Mouse (Mus musculus): ENCODE measurements around the gene Ubxn6.

The Ubxn6 gene

GRCm38 (mm10) chr17:56055945-56056678 lies 18.7 kb downstream of the Ubxn6 start:
- no peak for DNase-seq (ENCODE audit: low read depth, low spot score)

- DNase-seq (ENCODE audit: low read depth, low spot score), result no peak
Observed at GRCm38 (mm10) chr17:56054938-56055337, 19.9 kb downstream of the Ubxn6 start.

- no peak for DNase-seq (ENCODE audit: low read depth, low spot score)
Observed at GRCm38 (mm10) chr17:56051369-56051768, 23.5 kb downstream of the Ubxn6 start.

GRCm38 (mm10) chr17:56040857-56041163 lies 34.0 kb downstream of the Ubxn6 start:
- DNase-seq (ENCODE audit: low read depth, low spot score), result no peak

- DNase-seq (ENCODE audit: low read depth, low spot score), result peak; percentile 94
Observed at GRCm38 (mm10) chr17:56040030-56040856, 34.6 kb downstream of the Ubxn6 start, which contains the start of gene Chaf1a. Gene Chaf1a (plus strand): TSS chr17:56040439.

- DNase-seq (ENCODE audit: low read depth, low spot score), result no peak
Observed at GRCm38 (mm10) chr17:56039345-56039744, 35.5 kb downstream of the Ubxn6 start.

GRCm38 (mm10) chr17:56038583-56039261 lies 36.1 kb downstream of the Ubxn6 start:
- no peak for DNase-seq (ENCODE audit: low read depth, low spot score)

GRCm38 (mm10) chr17:56036901-56037287 lies 37.9 kb downstream of the Ubxn6 start:
- DNase-seq (ENCODE audit: low read depth, low spot score), result no peak

GRCm38 (mm10) chr17:56036176-56036900 lies 38.5 kb downstream of the Ubxn6 start, which contains the start of gene Sh3gl1:
Gene Sh3gl1 (minus strand): TSS chr17:56036635.
- DNase-seq (ENCODE audit: low read depth, low spot score), result peak; percentile 99

GRCm38 (mm10) chr17:56035216-56035615 lies 39.6 kb downstream of the Ubxn6 start:
- no peak for DNase-seq (ENCODE audit: low read depth, low spot score)

- no peak for DNase-seq (ENCODE audit: low read depth, low spot score)
Observed at GRCm38 (mm10) chr17:56034726-56035100, 40.1 kb downstream of the Ubxn6 start.

- DNase-seq (ENCODE audit: low read depth, low spot score), result no peak
Observed at GRCm38 (mm10) chr17:56034040-56034725, 40.6 kb downstream of the Ubxn6 start.

- DNase-seq (ENCODE audit: low read depth, low spot score), result no peak
Observed at GRCm38 (mm10) chr17:56032831-56033230, 42.0 kb downstream of the Ubxn6 start.

- DNase-seq (ENCODE audit: low read depth, low spot score), result no peak
Observed at GRCm38 (mm10) chr17:56032127-56032733, 42.6 kb downstream of the Ubxn6 start.

- no peak for DNase-seq (ENCODE audit: low read depth, low spot score)
Observed at GRCm38 (mm10) chr17:56031431-56031830, 43.4 kb downstream of the Ubxn6 start.

GRCm38 (mm10) chr17:56030919-56031318 lies 43.9 kb downstream of the Ubxn6 start:
- no peak for DNase-seq (ENCODE audit: low read depth, low spot score)

- DNase-seq (ENCODE audit: low read depth, low spot score), result no peak
Observed at GRCm38 (mm10) chr17:56030238-56030870, 44.5 kb downstream of the Ubxn6 start.

GRCm38 (mm10) chr17:56027801-56028441 lies 46.9 kb downstream of the Ubxn6 start:
- no peak for DNase-seq (ENCODE audit: low read depth, low spot score)

GRCm38 (mm10) chr17:56026881-56027280 lies 47.9 kb downstream of the Ubxn6 start:
- no peak for DNase-seq (ENCODE audit: low read depth, low spot score)

- DNase-seq (ENCODE audit: low read depth, low spot score), result no peak
Observed at GRCm38 (mm10) chr17:56026303-56026702, 48.5 kb downstream of the Ubxn6 start.
